ENCODE assay signal across 11 mouse cellular contexts in genomic region chr1:86424835-86425547, GRCm38 (mm10). TPM values are rescaled to one million over a fixed set of nuclear protein-coding genes. Genes with fewer than 3 reads are reported as not detected.
DNase-seq lines count a peak whose midpoint lies in the region; ATAC-seq and TF ChIP-seq lines count a peak whose summit lies in the region.
"Had no signal": no experiment of that assay in that cellular context is flagged by ENCODE, and none has a peak within 500 bp of the region (broad histone marks: within the 10 kb centered on the region; RNA-seq: fewer than 3 reads in every experiment).

No protein-coding gene starts in this region.

- 36% methylated on average over 11 of the region's 11 CpGs for WGBS in stomach, embryonic 16.5 days
- WGBS in stomach, postnatal 0 days = 41% methylated on average over 11 of the region's 11 CpGs
- 17% methylated on average over 11 of the region's 11 CpGs for WGBS in embryonic facial prominence, embryonic 12.5 days
- WGBS in hindbrain, embryonic 14.5 days = 13% methylated on average over 11 of the region's 11 CpGs
- 12% methylated on average over 11 of the region's 11 CpGs for WGBS in neural tube, embryonic 14.5 days

- TF ChIP-seq CTCF in stomach, postnatal 0 days (IDR thresholded peaks at IDR 0.05; ENCODE audit: low read depth) = no peak; the same call in 1 of the 2 replicates

- no peak for ATAC-seq in stomach, embryonic 16.5 days (ENCODE audit: insufficient read depth, low FRiP score)
- no peak for ATAC-seq in stomach, postnatal 0 days (ENCODE audit: low FRiP score, low TSS enrichment)
- peak; percentile 37 for ATAC-seq in embryonic facial prominence, embryonic 12.5 days (ENCODE audit: insufficient number of reproducible peaks, insufficient read depth, low FRiP score, low TSS enrichment)
- peak; percentile 59; the same call in 1 of the 2 replicates for ATAC-seq in hindbrain, embryonic 14.5 days (ENCODE audit: low FRiP score)
- peak; percentile 44; the same call in 1 of the 2 replicates for ATAC-seq in neural tube, embryonic 14.5 days (ENCODE audit: low read depth)
- ATAC-seq in monocyte, adult 5-6 weeks (replicated peaks; ENCODE audit: insufficient number of reproducible peaks, low FRiP score, low TSS enrichment, poor library complexity, severe bottlenecking) = no peak

- H3K36me3 ChIP-seq in stomach, embryonic 16.5 days (ENCODE audit: control insufficient read depth, insufficient read depth, low read length) = no peaks in the 10 kb centered on the region
- no peaks in the 10 kb centered on the region for H3K36me3 ChIP-seq in stomach, postnatal 0 days (ENCODE audit: control insufficient read depth, insufficient read depth, low read length)
- H3K36me3 ChIP-seq in embryonic facial prominence, embryonic 12.5 days = no peaks in the 10 kb centered on the region
- H3K36me3 ChIP-seq in hindbrain, embryonic 14.5 days (replicated peaks; ENCODE audit: control insufficient read depth, insufficient read depth) = no peaks in the 10 kb centered on the region
- H3K36me3 ChIP-seq in neural tube, embryonic 14.5 days (ENCODE audit: control insufficient read depth, insufficient read depth, low read length) = no peaks in the 10 kb centered on the region

- TF ChIP-seq EP300 in stomach, postnatal 0 days (optimal IDR thresholded peaks at IDR 0.05) = no peak

- no peak overlapping the region for H3K27ac ChIP-seq in stomach, embryonic 16.5 days (ENCODE audit: low read length)
- H3K27ac ChIP-seq in stomach, postnatal 0 days (replicated peaks) = no peak overlapping the region
- 0 out of 2 replicates have a peak overlapping the region, but pooled peaks have one; percentile 11 for H3K27ac ChIP-seq in embryonic facial prominence, embryonic 12.5 days
- H3K27ac ChIP-seq in hindbrain, embryonic 14.5 days = peak overlapping the region; percentile 38
- 0 out of 2 replicates have a peak overlapping the region, but pooled peaks have one; percentile 2 for H3K27ac ChIP-seq in neural tube, embryonic 14.5 days (ENCODE audit: low read depth, low read length)

- no peaks in the 10 kb centered on the region for H3K9me3 ChIP-seq in stomach, embryonic 16.5 days (replicated peaks; ENCODE audit: control insufficient read depth, low read length)
- H3K9me3 ChIP-seq in stomach, postnatal 0 days (ENCODE audit: control insufficient read depth, low read length) = no peaks in the 10 kb centered on the region
- no peaks in the 10 kb centered on the region for H3K9me3 ChIP-seq in embryonic facial prominence, embryonic 12.5 days
- H3K9me3 ChIP-seq in hindbrain, embryonic 14.5 days (ENCODE audit: control insufficient read depth, low read length) = no peaks in the 10 kb centered on the region
- H3K9me3 ChIP-seq in neural tube, embryonic 14.5 days (ENCODE audit: control insufficient read depth, low read length) = no peaks in the 10 kb centered on the region

- no peaks in the 10 kb centered on the region for H3K27me3 ChIP-seq in stomach, embryonic 16.5 days (ENCODE audit: control insufficient read depth, insufficient read depth, low read length)
- no peaks in the 10 kb centered on the region for H3K27me3 ChIP-seq in stomach, postnatal 0 days (ENCODE audit: control insufficient read depth, insufficient read depth, low read length)
- no peaks in the 10 kb centered on the region for H3K27me3 ChIP-seq in embryonic facial prominence, embryonic 12.5 days
- no peaks in the 10 kb centered on the region for H3K27me3 ChIP-seq in hindbrain, embryonic 14.5 days (ENCODE audit: control insufficient read depth, insufficient read depth, low read length)
- H3K27me3 ChIP-seq in neural tube, embryonic 14.5 days (ENCODE audit: control insufficient read depth, insufficient read depth, low read length) = no peaks in the 10 kb centered on the region

- no peak overlapping the region for H3K4me2 ChIP-seq in stomach, embryonic 16.5 days (ENCODE audit: low read depth, low read length)
- H3K4me2 ChIP-seq in stomach, postnatal 0 days (replicated peaks; ENCODE audit: low read depth) = no peak overlapping the region
- H3K4me2 ChIP-seq in embryonic facial prominence, embryonic 12.5 days (replicated peaks) = no peak overlapping the region
- H3K4me2 ChIP-seq in hindbrain, embryonic 14.5 days (replicated peaks) = no peak overlapping the region
- no peak overlapping the region for H3K4me2 ChIP-seq in neural tube, embryonic 14.5 days (ENCODE audit: low read depth, low read length)

- 0 out of 2 replicates have a peak, but pooled peaks cover 8% of the 10 kb centered on the region for H3K4me1 ChIP-seq in stomach, embryonic 16.5 days (ENCODE audit: control insufficient read depth, insufficient read depth, low read length)
- no peaks in the 10 kb centered on the region for H3K4me1 ChIP-seq in stomach, postnatal 0 days (replicated peaks; ENCODE audit: control insufficient read depth, insufficient read depth)
- peaks cover 10% of the 10 kb centered on the region; the same call in 1 of the 2 replicates for H3K4me1 ChIP-seq in embryonic facial prominence, embryonic 12.5 days
- peaks cover 14% of the 10 kb centered on the region for H3K4me1 ChIP-seq in hindbrain, embryonic 14.5 days (replicated peaks; ENCODE audit: control insufficient read depth, insufficient read depth, low read length)
- 0 out of 2 replicates have a peak, but pooled peaks cover 4% of the 10 kb centered on the region for H3K4me1 ChIP-seq in neural tube, embryonic 14.5 days (ENCODE audit: control insufficient read depth, insufficient read depth, low read length)

- H3K9ac ChIP-seq in stomach, embryonic 16.5 days (ENCODE audit: low read length) = 0 out of 2 replicates have a peak overlapping the region, but pooled peaks have one; percentile 28
- no peak overlapping the region for H3K9ac ChIP-seq in stomach, postnatal 0 days (ENCODE audit: low read length)
- H3K9ac ChIP-seq in embryonic facial prominence, embryonic 12.5 days = no peak overlapping the region
- H3K9ac ChIP-seq in hindbrain, embryonic 14.5 days = no peak overlapping the region
- no peak overlapping the region for H3K9ac ChIP-seq in neural tube, embryonic 14.5 days (replicated peaks; ENCODE audit: low read depth, low read length)

- no peak overlapping the region for H3K4me3 ChIP-seq in stomach, embryonic 16.5 days (replicated peaks; ENCODE audit: low read length)
- no peak overlapping the region for H3K4me3 ChIP-seq in stomach, postnatal 0 days (ENCODE audit: low read depth, low read length)
- no peak overlapping the region for H3K4me3 ChIP-seq in embryonic facial prominence, embryonic 12.5 days
- H3K4me3 ChIP-seq in hindbrain, embryonic 14.5 days (replicated peaks; ENCODE audit: low read length) = no peak overlapping the region
- H3K4me3 ChIP-seq in neural tube, embryonic 14.5 days (ENCODE audit: low read depth, low read length) = no peak overlapping the region

- no peak for DNase-seq in stomach, postnatal 0 days (ENCODE audit: low spot score)
- no peak for DNase-seq in hindbrain, embryonic 14.5 days (ENCODE audit: low spot score)
- no peak for DNase-seq in adrenal gland, postnatal 36 days
- no peak for DNase-seq in adrenal gland, postnatal 25 days
- DNase-seq: right cerebral cortex, postnatal 25 days had no signal

RNA-seq across cellular contexts. Expression of gene Nmur1, which starts 1.0 kb away (rescaled TPM):
- not detected in 2 replicates for polyA plus RNA-seq in stomach, embryonic 16.5 days (2015; fragmentation: Nextera tagmentation; extraction: Ambion mirVana)
- polyA plus RNA-seq in stomach, postnatal 0 days (2015; fragmentation: Nextera tagmentation; extraction: Ambion mirVana) = 0.52 and 0.56 TPM in 2 replicates
- polyA plus RNA-seq in embryonic facial prominence, embryonic 12.5 days (2016; fragmentation: Nextera tagmentation; extraction: Ambion mirVana) = not detected in 2 replicates
- not detected in 2 replicates for polyA plus RNA-seq in hindbrain, embryonic 14.5 days (2014; fragmentation: Nextera tagmentation; extraction: Ambion mirVana)
- polyA plus RNA-seq in neural tube, embryonic 14.5 days (2014; fragmentation: Nextera tagmentation; extraction: Ambion mirVana) = not detected in 2 replicates
- not detected in 3 replicates for total RNA-seq in monocyte, adult 5-6 weeks (2017)
- not detected for total RNA-seq in adrenal gland, postnatal 36 days (2021)
- not detected in 2 replicates for total RNA-seq in adrenal gland, postnatal 25 days (2021)
- total RNA-seq: hematopoietic stem cell, adult 5-6 weeks had no signal

RNA-seq across cellular contexts. Expression of gene Tex44, which starts 1.1 kb away (rescaled TPM):
- polyA plus RNA-seq in stomach, embryonic 16.5 days (2015; fragmentation: Nextera tagmentation; extraction: Ambion mirVana) = not detected in 2 replicates
- polyA plus RNA-seq in stomach, postnatal 0 days (2015; fragmentation: Nextera tagmentation; extraction: Ambion mirVana) = not detected in 2 replicates
- polyA plus RNA-seq in embryonic facial prominence, embryonic 12.5 days (2016; fragmentation: Nextera tagmentation; extraction: Ambion mirVana) = not detected in 2 replicates
- not detected in 2 replicates for polyA plus RNA-seq in hindbrain, embryonic 14.5 days (2014; fragmentation: Nextera tagmentation; extraction: Ambion mirVana)
- polyA plus RNA-seq in neural tube, embryonic 14.5 days (2014; fragmentation: Nextera tagmentation; extraction: Ambion mirVana) = not detected in 2 replicates
- not detected in 3 replicates for total RNA-seq in monocyte, adult 5-6 weeks (2017)
- total RNA-seq in adrenal gland, postnatal 36 days (2021) = not detected
- not detected in 2 replicates for total RNA-seq in adrenal gland, postnatal 25 days (2021)
- total RNA-seq: hematopoietic stem cell, adult 5-6 weeks; left cerebral cortex, postnatal 10 days had no signal

Comparison
In these comparisons a context has a peak if more than half of its experiments do, and no peak if none do; other contexts are left out.
1. ATAC-seq: peak in embryonic facial prominence, embryonic 12.5 days (single experiment), hindbrain, embryonic 14.5 days (single experiment) and neural tube, embryonic 14.5 days (single experiment); none in stomach, embryonic 16.5 days (single experiment), stomach, postnatal 0 days (single experiment) and monocyte, adult 5-6 weeks (single experiment).
2. H3K27ac ChIP-seq: peak in embryonic facial prominence, embryonic 12.5 days (single experiment), hindbrain, embryonic 14.5 days (single experiment) and neural tube, embryonic 14.5 days (single experiment); none in stomach, embryonic 16.5 days (single experiment) and stomach, postnatal 0 days (single experiment).